Mouse (Mus musculus) liver, adult 2 months (tissue): ENCODE measurements around the gene Ttc8.

Source experiments
- CTCF ChIP-seq: fragments of 200-500 bp; IDR thresholded peaks from 2 replicates; pipeline ENCODE4 v1.5.1; 2011; ENCODE audit warnings: low read depth, low read length, control low read depth
- POLR2A ChIP-seq: fragments of 200-500 bp; IDR thresholded peaks from 2 replicates; pipeline ENCODE4 v1.6.1; 2011; ENCODE audit warnings: low read length, control low read depth; ENCODE audit not compliant: insufficient read depth; ENCODE audit errors: extremely low read depth

DNA sequence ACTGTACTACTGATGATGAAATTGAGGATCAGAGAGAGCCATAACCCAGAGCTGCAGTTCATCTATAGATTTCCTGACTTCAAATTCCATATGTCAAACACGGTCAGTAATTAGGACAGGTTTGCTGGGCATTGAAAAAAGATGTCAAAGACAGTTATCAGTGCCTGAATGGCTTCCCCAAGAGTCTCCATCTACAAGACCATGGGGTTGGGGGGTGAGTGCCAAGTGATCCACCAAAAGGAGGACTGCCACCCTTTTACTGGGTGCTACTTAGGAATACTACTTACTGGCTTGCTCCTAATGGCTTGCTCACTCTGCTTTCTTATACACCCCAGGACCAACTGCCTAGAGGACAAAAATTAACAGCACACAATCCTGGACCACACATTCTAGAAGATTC is 88.4 kb downstream of the Ttc8 start:
- TF ChIP-seq CTCF: no peak
- no peak for TF ChIP-seq POLR2A
